Mouse (Mus musculus) embryonic facial prominence, embryonic 13.5 days (tissue): Measurements from ENCODE around the gene Hist1h2be. TPM values are rescaled to one million over a fixed set of nuclear protein-coding genes. Genes with fewer than 3 reads are reported as not detected.
"Not testable (repeated sequence)": the region's sequence is repeated elsewhere in the genome, so short reads cannot be mapped to it uniquely, and the experiment has no call there.

Source experiments
- ATAC-seq: fragments of 200-750 bp; cut with Nextera tagmentation; 2 replicates; pipeline ENCODE4 v1.8.0; 2017; ENCODE audit warnings: low read depth; ENCODE audit not compliant: insufficient number of reproducible peaks, insufficient read depth, low FRiP score, low TSS enrichment
- H3K27ac ChIP-seq: fragments of 300-500 bp; sonication (generic); 2 replicates; pipeline ENCODE4 v1.5.1; 2015; ENCODE audit warnings: moderate library complexity, mild to moderate bottlenecking, inconsistent platforms
- H3K27me3 ChIP-seq: fragments of 300-500 bp; sonication (generic); 2 replicates; pipeline ENCODE4 v1.6.1; 2015; ENCODE audit warnings: mild to moderate bottlenecking, inconsistent platforms
- H3K36me3 ChIP-seq: fragments of 300-500 bp; sonication (generic); 2 replicates; pipeline ENCODE4 v1.6.1; 2015; ENCODE audit warnings: mild to moderate bottlenecking, inconsistent platforms
- H3K4me1 ChIP-seq: fragments of 300-500 bp; sonication (generic); 2 replicates; pipeline ENCODE4 v1.6.1; 2015; ENCODE audit warnings: inconsistent platforms
- H3K4me2 ChIP-seq: fragments of 300-500 bp; sonication (generic); 2 replicates; pipeline ENCODE4 v1.6.1; 2015; ENCODE audit warnings: moderate library complexity, mild to moderate bottlenecking, inconsistent platforms
- H3K4me3 ChIP-seq: fragments of 300-500 bp; sonication (generic); 2 replicates; pipeline ENCODE4 v1.5.1; 2015; ENCODE audit warnings: mild to moderate bottlenecking, inconsistent platforms
- H3K9ac ChIP-seq: fragments of 300-500 bp; sonication (generic); 2 replicates; pipeline ENCODE4 v1.6.1; 2015; ENCODE audit warnings: mild to moderate bottlenecking, inconsistent platforms
- H3K9me3 ChIP-seq: fragments of 300-500 bp; sonication (generic); 2 replicates; pipeline ENCODE4 v1.6.1; 2016; ENCODE audit warnings: inconsistent platforms
- WGBS: fragments of 180-500 bp; shearing (Covaris S2); methylation state at CpG from one replicate; pipeline ENCODE4 v1.1.7; 2015; ENCODE audit warnings: mixed read lengths; 5-methylcytosine and 5-hydroxymethylcytosine counted together
- polyA plus RNA-seq: library from polyadenylated mRNA; unstranded; fragments of >200 nt; fragmentation: Nextera tagmentation; extraction: Ambion mirVana; gene quantifications from 2 replicates; pipeline ENCODE4 v1.2.1, GENCODE M21; 2015

The Hist1h2be gene
- polyA plus RNA-seq, 1 experiment from 2014 or later: 3.3 TPM

- Histone ChIP-seq H3K27me3 (no peaks in the 10 kb centered on the region), H3K36me3 (no peaks in the 10 kb centered on the region), H3K4me2 (peak within 1 kb of the TSS; percentile 91), H3K4me1 (peaks cover 20% of the 10 kb centered on the region), H3K9ac (peak within 1 kb of the TSS; percentile 89; the same call in 1 of the 2 replicates), H3K9me3 (no peaks in the 10 kb centered on the region), H3K27ac (peak within 1 kb of the TSS; percentile 99), H3K4me3 (0 out of 2 replicates have a peak within 1 kb of the TSS, but pooled peaks have one; percentile 48)
- no peak for ATAC-seq
Observed at GRCm38 (mm10) chr13:23552962-23553361, 68.0 kb downstream of the Hist1h2be start, which contains the start of gene Hist1h1d. TSS of gene Hist1h1d (plus strand) at chr13:23553262.

DNA sequence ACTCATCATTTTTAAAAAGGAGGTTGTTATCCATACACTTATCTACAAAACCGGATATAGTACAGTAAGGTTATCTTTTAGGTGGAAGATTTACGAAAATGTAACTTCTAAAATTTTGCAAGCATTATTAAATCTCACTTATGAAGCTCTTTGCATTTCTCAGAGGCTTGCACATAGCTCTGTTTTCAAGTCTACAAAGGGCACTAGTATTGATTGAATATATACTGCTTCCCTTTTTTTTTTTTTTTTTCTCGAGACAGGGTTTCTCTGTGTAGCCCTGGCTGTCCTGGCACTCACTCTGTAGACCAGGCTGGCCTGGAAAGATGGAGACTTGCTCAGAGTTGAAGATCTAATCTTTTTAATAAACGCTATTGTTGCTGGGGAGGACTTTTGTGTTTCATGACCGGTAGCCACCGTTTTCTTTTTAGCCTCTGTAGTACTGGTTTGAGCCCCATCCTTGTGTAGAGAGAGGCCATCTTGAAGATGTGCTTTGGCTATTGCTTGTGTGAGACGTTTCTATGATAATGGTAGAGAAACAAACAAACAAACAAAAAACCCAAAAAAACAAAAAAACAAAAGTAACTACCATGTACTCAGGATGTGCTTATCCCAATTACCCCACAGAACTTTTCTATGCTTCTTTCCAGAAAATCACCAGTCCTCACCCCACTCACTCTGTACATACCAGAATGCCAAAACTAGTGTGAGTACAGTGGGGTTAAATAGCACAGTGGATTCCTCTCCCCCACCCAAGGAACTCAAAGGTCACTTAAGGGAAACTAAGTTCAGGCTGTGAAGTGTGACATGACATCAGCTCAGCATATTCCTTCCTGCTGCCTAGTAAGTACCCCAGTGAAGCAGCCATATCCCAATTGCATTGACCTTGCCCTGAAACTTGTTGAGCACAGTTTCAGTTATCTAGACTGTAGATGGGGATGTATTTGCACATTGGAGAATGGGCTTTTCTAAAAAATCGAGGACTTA lies 68.7 kb downstream of the Hist1h2be start:
- no peaks in the 10 kb centered on the region for H3K36me3 ChIP-seq
- H3K4me3 ChIP-seq: peak overlapping the region; percentile 48
- peak overlapping the region; percentile 94 for H3K27ac ChIP-seq
- 52% methylated on average over 8 of the region's 8 CpGs for WGBS
- peak overlapping the region; percentile 72 for H3K4me2 ChIP-seq
- ATAC-seq: no peak
- peaks cover 20% of the 10 kb centered on the region for H3K4me1 ChIP-seq
- H3K9me3 ChIP-seq: no peaks in the 10 kb centered on the region
- H3K27me3 ChIP-seq: no peaks in the 10 kb centered on the region
- H3K9ac ChIP-seq: peak overlapping the region; percentile 71; the same call in 1 of the 2 replicates

- Histone ChIP-seq H3K27ac (peak within 1 kb of the TSS; percentile 94), H3K4me2 (peak within 1 kb of the TSS; percentile 72), H3K4me1 (peaks cover 16% of the 10 kb centered on the region), H3K4me3 (peak within 1 kb of the TSS; percentile 48), H3K9ac (peak within 1 kb of the TSS; percentile 71)
- peak; percentile 79 for ATAC-seq
- H3K27me3 ChIP-seq, H3K9me3 ChIP-seq, H3K36me3 ChIP-seq: not testable (repeated sequence)
- under 1% methylated on average over 47 of the region's 47 CpGs for WGBS
Observed at GRCm38 (mm10) chr13:23551146-23551834, 69.6 kb downstream of the Hist1h2be start, which contains the start of gene Hist1h4f. TSS of gene Hist1h4f (minus strand) at chr13:23551648.

DNA sequence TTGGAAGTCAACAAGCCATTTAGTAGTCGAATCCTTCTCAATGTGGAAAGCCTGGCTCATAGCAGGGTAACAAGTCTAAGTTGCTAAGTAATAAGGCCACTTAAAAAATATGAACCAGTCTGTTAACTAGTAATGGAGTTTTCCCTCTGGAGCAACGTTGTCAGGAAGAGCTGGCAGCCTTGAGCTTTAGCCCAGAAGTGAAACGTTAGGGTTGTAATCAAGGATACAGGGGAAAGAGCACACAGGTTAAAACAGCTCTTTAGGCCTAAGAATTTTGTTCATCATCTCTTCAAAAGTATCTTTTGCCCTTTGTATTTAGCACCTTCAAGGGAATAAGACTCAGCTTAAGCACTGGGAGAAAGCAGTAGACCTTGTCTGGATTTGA lies 70.2 kb downstream of the Hist1h2be start:
- Histone ChIP-seq H3K9ac (peak overlapping the region; percentile 71), H3K36me3 (no peaks in the 10 kb centered on the region), H3K27me3 (no peaks in the 10 kb centered on the region), H3K4me2 (peak overlapping the region; percentile 72), H3K4me3 (peak overlapping the region; percentile 48), H3K27ac (peak overlapping the region; percentile 94), H3K9me3 (no peaks in the 10 kb centered on the region), H3K4me1 (peaks cover 16% of the 10 kb centered on the region)
- no peak for ATAC-seq
- 6% methylated on average over 3 of the region's 3 CpGs for WGBS

DNA sequence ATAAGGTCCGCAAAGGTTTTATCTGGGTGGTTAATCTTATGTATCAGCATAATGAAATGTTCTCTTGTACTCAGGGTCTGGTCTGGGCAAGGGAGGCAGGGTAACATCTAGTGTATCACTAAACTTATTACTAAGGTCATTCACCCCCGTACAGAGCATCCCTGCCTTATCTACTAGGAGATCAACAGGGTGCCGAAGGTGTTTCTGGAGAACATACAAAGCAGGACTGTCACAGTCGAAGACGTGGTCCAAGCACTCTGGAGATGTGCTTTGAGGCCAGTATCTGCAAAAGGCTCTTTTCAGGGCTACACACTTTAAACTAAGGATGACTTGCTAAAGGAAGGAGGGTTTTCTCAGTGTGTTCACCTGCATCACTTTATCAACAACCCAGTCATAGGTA lies 74.2 kb downstream of the Hist1h2be start:
- H3K4me3 ChIP-seq: no peak overlapping the region
- no peak for ATAC-seq
- 81% methylated on average over 5 of the region's 5 CpGs for WGBS
- H3K4me2 ChIP-seq: 0 out of 2 replicates have a peak overlapping the region, but pooled peaks have one; percentile 0
- H3K9ac ChIP-seq: no peak overlapping the region
- H3K36me3 ChIP-seq: no peaks in the 10 kb centered on the region
- peak overlapping the region; percentile 23; the same call in 1 of the 2 replicates for H3K27ac ChIP-seq
- no peaks in the 10 kb centered on the region for H3K27me3 ChIP-seq
- no peaks in the 10 kb centered on the region for H3K9me3 ChIP-seq
- peaks cover 6% of the 10 kb centered on the region for H3K4me1 ChIP-seq

GRCm38 (mm10) chr13:23544787-23545120 lies 76.2 kb downstream of the Hist1h2be start:
- Histone ChIP-seq H3K27ac (peak overlapping the region; percentile 97), H3K4me2 (peak overlapping the region; percentile 69), H3K4me3 (peak overlapping the region; percentile 51), H3K9ac (peak overlapping the region; percentile 76)
- 0% methylated on average over 13 of the region's 14 CpGs for WGBS
- H3K4me1 ChIP-seq, H3K27me3 ChIP-seq, ATAC-seq, H3K9me3 ChIP-seq, H3K36me3 ChIP-seq: not testable (repeated sequence)

- WGBS: under 1% methylated on average over 22 of the region's 45 CpGs
- Histone ChIP-seq H3K4me1 (no peaks in the 10 kb centered on the region; the same call in 1 of the 2 replicates), H3K27ac (peak within 1 kb of the TSS; percentile 97), H3K4me3 (peak within 1 kb of the TSS; percentile 51), H3K9ac (peak within 1 kb of the TSS; percentile 76), H3K4me2 (peak within 1 kb of the TSS; percentile 69), H3K9me3 (no peaks in the 10 kb centered on the region), H3K27me3 (no peaks in the 10 kb centered on the region), H3K36me3 (no peaks in the 10 kb centered on the region)
- ATAC-seq: peak; percentile 91
Observed at GRCm38 (mm10) chr13:23543965-23544786, 76.7 kb downstream of the Hist1h2be start, which contains the start of gene Hist1h3f. TSS of gene Hist1h3f (plus strand) at chr13:23544052.

- Histone ChIP-seq H3K4me2 (peak within 1 kb of the TSS; percentile 69), H3K27ac (peak within 1 kb of the TSS; percentile 97), H3K9ac (peak within 1 kb of the TSS; percentile 74), H3K4me3 (peak within 1 kb of the TSS; percentile 51)
- WGBS: under 1% methylated on average over 27 of the region's 42 CpGs
- H3K36me3 ChIP-seq, H3K4me1 ChIP-seq, H3K27me3 ChIP-seq, H3K9me3 ChIP-seq: not testable (repeated sequence)
- peak; percentile 91 for ATAC-seq
Observed at GRCm38 (mm10) chr13:23542999-23543607, 77.8 kb downstream of the Hist1h2be start, which contains the start of gene Hist1h2bh. TSS of gene Hist1h2bh (minus strand) at chr13:23543392.

- 3% methylated on average over 3 of the region's 3 CpGs for WGBS
- Histone ChIP-seq H3K4me2 (peak overlapping the region; percentile 68), H3K27ac (peak overlapping the region; percentile 92), H3K9ac (peak overlapping the region; percentile 74), H3K4me3 (peak overlapping the region; percentile 51)
- H3K27me3 ChIP-seq, H3K36me3 ChIP-seq, H3K4me1 ChIP-seq, H3K9me3 ChIP-seq, ATAC-seq: not testable (repeated sequence)
Observed at GRCm38 (mm10) chr13:23542225-23542980, 78.5 kb downstream of the Hist1h2be start.

GRCm38 (mm10) chr13:23541497-23541896 lies 79.4 kb downstream of the Hist1h2be start:
- H3K36me3 ChIP-seq: no peaks in the 10 kb centered on the region
- H3K4me1 ChIP-seq: peaks cover 10% of the 10 kb centered on the region
- no peak overlapping the region for H3K4me3 ChIP-seq
- peak overlapping the region; percentile 68; the same call in 1 of the 2 replicates for H3K4me2 ChIP-seq
- no peaks in the 10 kb centered on the region for H3K9me3 ChIP-seq
- 71% methylated on average over 3 of the region's 3 CpGs for WGBS
- H3K27me3 ChIP-seq: no peaks in the 10 kb centered on the region
- no peak overlapping the region for H3K27ac ChIP-seq
- no peak overlapping the region for H3K9ac ChIP-seq
- ATAC-seq: no peak
